Mouse (Mus musculus) intestine, embryonic 14.5 days (tissue): ENCODE measurements around the gene Vps9d1. TPM values are rescaled to one million over a fixed set of nuclear protein-coding genes. Genes with fewer than 3 reads are reported as not detected.
"Not testable (repeated sequence)": the region's sequence is repeated elsewhere in the genome, so short reads cannot be mapped to it uniquely, and the experiment has no call there.

Source experiments
- ATAC-seq: fragments of 200-750 bp; cut with Nextera tagmentation; replicated peaks from 2 replicates; pipeline ENCODE4 v1.8.0; 2017; ENCODE audit warnings: low read depth, moderate number of reproducible peaks, moderate TSS enrichment, moderate library complexity; ENCODE audit not compliant: low FRiP score, low TSS enrichment
- DNase-seq: peaks from one replicate; pipeline ENCODE4 v3.0.0-alpha.2; 2018; ENCODE audit warnings: low spot score
- H3K27ac ChIP-seq: fragments of 300-500 bp; sonication (generic); 2 replicates; pipeline ENCODE4 v1.5.1; 2014; ENCODE audit warnings: low read depth, mild to moderate bottlenecking, control low read depth
- H3K27me3 ChIP-seq: fragments of 300-500 bp; sonication (generic); replicated peaks from 2 replicates; pipeline ENCODE4 v1.6.1; 2014; ENCODE audit warnings: low read length, control low read depth; ENCODE audit not compliant: control insufficient read depth, insufficient read depth
- H3K36me3 ChIP-seq: fragments of 300-500 bp; sonication (generic); 2 replicates; pipeline ENCODE4 v1.6.1; 2014; ENCODE audit warnings: low read length, control low read depth; ENCODE audit not compliant: control insufficient read depth, insufficient read depth
- H3K4me1 ChIP-seq: fragments of 300-500 bp; sonication (generic); replicated peaks from 2 replicates; pipeline ENCODE4 v1.6.1; 2014; ENCODE audit warnings: low read length, control low read depth, mixed read lengths; ENCODE audit not compliant: control insufficient read depth, insufficient read depth
- H3K4me2 ChIP-seq: fragments of 300-500 bp; sonication (generic); 2 replicates; pipeline ENCODE4 v1.6.1; 2014; ENCODE audit warnings: low read length
- H3K4me3 ChIP-seq: fragments of 300-500 bp; sonication (generic); 2 replicates; pipeline ENCODE4 v1.5.1; 2014; ENCODE audit warnings: low read depth, low read length, control low read depth, mixed read lengths
- H3K9ac ChIP-seq: fragments of 300-500 bp; sonication (generic); 2 replicates; pipeline ENCODE4 v1.6.1; 2014; ENCODE audit warnings: mild to moderate bottlenecking, low read length
- H3K9me3 ChIP-seq: fragments of 300-500 bp; sonication (generic); 2 replicates; pipeline ENCODE4 v1.6.1; 2016; ENCODE audit warnings: low read length, control low read depth; ENCODE audit not compliant: control insufficient read depth
- WGBS: fragments of 180-500 bp; shearing (Covaris S2); extraction: QIAGEN DNeasy Blood & Tissue Kit; methylation state at CpG from one replicate; pipeline ENCODE4 v1.1.7; 2014; 5-methylcytosine and 5-hydroxymethylcytosine counted together
- polyA plus RNA-seq: library from polyadenylated mRNA; unstranded; fragments of >200 nt; fragmentation: Nextera tagmentation; extraction: Ambion mirVana; gene quantifications from 2 replicates; pipeline ENCODE4 v1.2.1, GENCODE M21; 2014

The Vps9d1 gene
- polyA plus RNA-seq, 1 experiment from 2014 or later, result 23.2 TPM

DNA sequence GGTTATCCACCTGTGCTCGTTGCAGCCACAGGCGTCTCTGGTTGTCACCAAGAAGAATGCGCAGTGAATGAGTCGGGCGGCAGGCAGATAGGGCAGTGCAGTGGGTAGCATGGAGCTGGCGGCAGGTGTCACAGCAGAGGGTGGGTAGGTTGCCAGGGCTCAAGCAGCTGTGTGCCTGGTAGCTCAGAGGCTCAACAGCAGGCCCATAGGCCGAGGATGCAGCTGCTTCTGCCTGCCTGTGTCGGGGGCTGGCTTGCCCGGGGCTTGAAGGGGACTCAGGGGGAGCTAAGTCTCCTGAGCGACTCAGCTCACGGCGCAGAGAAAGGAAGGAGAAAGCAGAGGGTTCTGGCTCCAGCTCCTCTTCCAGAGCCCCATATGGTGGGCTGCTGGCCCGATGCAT lies 20.8 kb downstream of the Vps9d1 start:
- ATAC-seq (no peak), DNase-seq (no peak)
- Histone ChIP-seq H3K27me3 (peaks cover 16% of the 10 kb centered on the region), H3K4me2 (no peak overlapping the region), H3K36me3 (peaks cover 12% of the 10 kb centered on the region), H3K27ac (no peak overlapping the region), H3K4me1 (peaks cover 11% of the 10 kb centered on the region), H3K9me3 (no peaks in the 10 kb centered on the region), H3K4me3 (no peak overlapping the region), H3K9ac (no peak overlapping the region)
- 61% methylated on average over 13 of the region's 13 CpGs for WGBS

DNA sequence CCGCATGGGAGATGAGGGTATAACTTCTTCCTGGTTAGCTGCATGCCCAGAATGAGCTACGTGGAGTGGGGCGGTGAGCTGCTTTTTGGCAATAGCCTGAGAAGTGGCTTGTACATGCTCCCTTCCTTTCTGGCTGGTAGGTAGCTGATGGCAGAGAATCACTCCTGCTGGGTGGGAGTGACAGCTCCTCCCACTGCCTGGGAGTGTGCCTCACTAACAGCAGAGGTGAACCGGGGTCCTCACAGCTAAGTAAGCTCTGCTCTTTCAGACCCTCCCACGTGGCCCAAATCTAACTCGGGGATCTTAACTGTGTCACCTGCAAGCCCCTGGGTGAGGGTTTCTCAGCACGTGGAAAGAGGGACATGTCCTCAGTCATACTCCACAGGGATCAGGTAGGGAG lies 21.6 kb downstream of the Vps9d1 start:
- no peak overlapping the region for H3K9ac ChIP-seq
- no peak for ATAC-seq
- H3K4me1 ChIP-seq, result peaks cover 11% of the 10 kb centered on the region
- no peak overlapping the region for H3K4me3 ChIP-seq
- H3K27ac ChIP-seq, result no peak overlapping the region
- no peak overlapping the region for H3K4me2 ChIP-seq
- 32% methylated on average over 7 of the region's 7 CpGs for WGBS
- H3K36me3 ChIP-seq, result peaks cover 20% of the 10 kb centered on the region
- H3K9me3 ChIP-seq, result no peaks in the 10 kb centered on the region
- DNase-seq, result no peak
- H3K27me3 ChIP-seq, result peaks cover 16% of the 10 kb centered on the region

DNA sequence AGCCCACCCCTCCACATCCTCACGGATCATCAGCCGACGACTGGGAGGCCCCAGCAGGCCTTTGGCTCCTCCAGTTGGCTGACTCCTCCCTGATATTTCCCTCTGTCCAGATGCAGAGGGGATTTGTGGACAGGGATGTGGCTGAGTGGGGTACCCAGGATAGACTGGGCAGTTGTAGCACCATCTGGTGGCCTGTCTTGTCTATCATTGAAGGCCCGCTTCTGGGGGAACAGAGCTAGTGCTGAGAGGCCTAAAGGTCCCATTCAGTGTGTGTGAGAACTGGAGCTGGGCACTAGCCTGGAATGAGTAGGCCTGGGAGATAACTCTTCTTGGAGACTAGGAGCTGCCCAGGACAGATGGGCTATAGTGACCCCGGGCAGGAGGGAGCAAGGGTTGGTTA lies 22.4 kb downstream of the Vps9d1 start:
- Histone ChIP-seq H3K27me3 (peaks cover 16% of the 10 kb centered on the region), H3K36me3 (peaks cover 26% of the 10 kb centered on the region), H3K4me1 (peaks cover 11% of the 10 kb centered on the region), H3K4me3 (no peak overlapping the region), H3K4me2 (no peak overlapping the region), H3K9me3 (no peaks in the 10 kb centered on the region), H3K27ac (no peak overlapping the region), H3K9ac (no peak overlapping the region)
- DNase-seq, result no peak
- WGBS, result 50% methylated on average over 5 of the region's 5 CpGs
- ATAC-seq, result no peak

DNA sequence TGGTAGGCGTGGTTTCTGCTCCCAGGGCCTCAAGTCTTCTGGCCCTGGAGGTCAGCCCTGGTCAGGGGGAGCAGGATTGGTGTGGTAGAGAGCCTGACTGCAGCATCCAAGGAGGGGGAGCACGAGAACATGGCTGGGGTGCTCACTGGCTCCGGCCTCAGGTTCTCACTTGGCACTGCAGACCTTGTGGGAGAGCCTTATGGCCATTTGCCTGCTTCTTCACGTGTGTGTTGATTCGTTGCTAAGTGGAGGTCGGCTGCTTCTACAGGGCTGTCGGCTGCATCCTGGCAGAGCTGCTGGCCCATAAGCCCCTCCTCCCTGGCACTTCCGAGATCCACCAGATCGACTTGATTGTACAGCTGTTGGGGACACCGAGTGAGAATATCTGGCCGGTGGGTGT lies 23.8 kb downstream of the Vps9d1 start:
- Histone ChIP-seq H3K4me1 (peaks cover 11% of the 10 kb centered on the region), H3K36me3 (peaks cover 32% of the 10 kb centered on the region), H3K27me3 (peaks cover 14% of the 10 kb centered on the region)
- whole genome bisulfite sequencing, result 88% methylated on average over 10 of the region's 11 CpGs
- not testable (repeated sequence) for H3K9me3 ChIP-seq, H3K4me3 ChIP-seq, H3K9ac ChIP-seq, DNase-seq, H3K4me2 ChIP-seq, ATAC-seq, H3K27ac ChIP-seq

DNA sequence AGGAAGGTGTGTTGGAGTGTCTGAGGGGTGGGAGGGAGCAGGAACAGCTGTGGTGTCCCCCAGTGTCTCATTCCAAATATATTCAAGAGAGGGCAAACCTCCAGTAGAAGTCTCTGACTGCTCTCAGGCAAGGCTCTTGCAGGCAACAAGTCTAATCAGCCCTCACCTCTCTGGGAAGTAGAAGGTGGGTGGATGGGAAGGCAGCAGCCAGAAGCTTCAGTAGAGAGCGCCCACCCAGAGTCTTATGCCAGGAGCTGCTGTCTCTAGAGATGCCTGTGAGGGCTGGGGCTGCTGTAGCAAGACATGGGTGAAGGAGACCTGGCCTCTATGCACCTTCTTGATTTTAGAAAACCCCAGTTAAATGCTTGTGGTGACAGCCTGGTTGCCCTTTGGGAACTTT lies 25.7 kb downstream of the Vps9d1 start:
- WGBS, result 100% methylated on average over 1 of the region's 1 CpGs
- ATAC-seq (no peak), DNase-seq (no peak)
- Histone ChIP-seq H3K9ac (no peak overlapping the region), H3K36me3 (peaks cover 32% of the 10 kb centered on the region), H3K9me3 (no peaks in the 10 kb centered on the region), H3K27me3 (0 out of 2 replicates have a peak, but pooled peaks cover 3% of the 10 kb centered on the region), H3K4me2 (no peak overlapping the region), H3K4me1 (peaks cover 12% of the 10 kb centered on the region), H3K4me3 (no peak overlapping the region), H3K27ac (no peak overlapping the region)

DNA sequence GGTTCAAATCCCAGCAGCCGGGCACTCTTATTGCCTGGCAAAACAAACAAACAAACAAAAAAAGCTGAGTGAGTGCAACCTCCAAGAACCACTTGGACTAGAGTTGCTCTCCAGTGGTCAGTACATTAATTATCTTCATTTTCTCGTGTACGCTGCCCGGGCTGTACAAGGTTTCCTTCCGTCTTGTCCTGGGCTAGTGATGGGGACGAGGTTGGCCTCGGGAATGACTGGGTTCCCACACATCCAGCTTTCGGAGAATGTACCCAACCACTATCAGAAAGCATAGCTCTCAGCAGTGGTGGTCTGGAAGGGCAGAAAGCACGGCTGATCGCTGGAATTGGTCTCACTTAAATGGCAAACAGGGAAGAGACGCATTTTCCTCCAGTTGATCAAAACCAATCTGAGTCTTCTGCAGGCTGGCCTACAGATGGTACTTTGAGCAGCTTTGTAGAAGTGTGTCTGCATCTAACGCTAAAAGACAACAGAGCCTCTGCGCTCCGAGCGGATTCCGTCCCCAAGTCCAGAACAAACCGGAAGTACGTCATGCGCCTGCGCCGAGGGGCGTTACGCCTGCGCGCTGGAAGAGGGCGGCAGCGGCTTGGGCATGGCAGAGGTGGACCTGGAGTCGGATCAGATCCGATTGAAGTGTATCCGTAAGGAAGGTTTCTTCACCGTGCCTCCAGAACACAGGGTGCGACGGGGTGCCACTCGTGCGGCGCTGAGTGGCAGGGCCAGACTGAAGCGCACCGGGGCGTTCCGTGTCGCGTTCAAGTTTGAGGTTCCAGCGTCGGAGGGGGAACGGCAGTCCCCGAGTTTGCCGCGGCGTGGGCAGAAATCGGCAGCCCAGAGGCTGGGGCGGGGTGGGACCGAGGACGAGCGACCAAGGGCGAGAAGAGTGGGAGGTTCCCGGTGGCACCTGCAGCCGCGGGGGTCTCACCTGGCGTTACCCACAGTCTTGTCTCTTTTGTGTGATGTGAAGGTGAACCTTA lies 29.6 kb downstream of the Vps9d1 start, which contains the start of gene Cdk10:
Gene Cdk10, plus strand, starts transcription at position 565 of the 989 bp plus-strand sequence.
- Histone ChIP-seq H3K27ac (peak within 1 kb of the TSS; percentile 82), H3K4me2 (peak within 1 kb of the TSS; percentile 87), H3K9ac (peak within 1 kb of the TSS; percentile 84), H3K27me3 (no peaks in the 10 kb centered on the region), H3K4me1 (peaks cover 12% of the 10 kb centered on the region), H3K4me3 (peak within 1 kb of the TSS; percentile 97), H3K9me3 (no peaks in the 10 kb centered on the region), H3K36me3 (peaks cover 32% of the 10 kb centered on the region)
- peak; percentile 97 for DNase-seq
- WGBS, result 2% methylated on average over 59 of the region's 59 CpGs
- peak; percentile 84 for ATAC-seq

DNA sequence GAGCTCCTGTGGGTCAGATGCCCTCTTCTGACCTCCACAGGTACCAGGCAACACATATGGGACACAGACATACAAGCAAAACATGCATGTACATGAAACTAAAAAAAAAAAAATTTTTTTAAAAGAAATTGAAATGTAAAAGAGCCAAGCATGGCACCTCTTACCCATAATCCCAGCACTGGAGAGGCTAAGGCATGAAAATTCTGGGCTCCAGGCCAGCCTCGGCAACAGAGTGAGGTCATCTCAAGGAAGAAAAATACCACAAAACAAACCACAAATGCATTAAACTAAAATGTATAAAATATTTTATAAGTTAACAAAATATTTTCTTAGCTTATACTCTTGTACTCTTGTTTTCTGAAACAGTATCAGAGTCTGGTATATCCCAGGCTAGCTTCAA lies 33.2 kb downstream of the Vps9d1 start:
- H3K9ac ChIP-seq, result no peak overlapping the region
- no peaks in the 10 kb centered on the region for H3K36me3 ChIP-seq
- DNase-seq (no peak), ATAC-seq (no peak)
- H3K4me2 ChIP-seq, result no peak overlapping the region
- no peak overlapping the region for H3K27ac ChIP-seq
- no peak overlapping the region for H3K4me3 ChIP-seq
- H3K4me1 ChIP-seq, result peaks cover 12% of the 10 kb centered on the region
- H3K27me3 ChIP-seq, result no peaks in the 10 kb centered on the region
- WGBS, result 72% methylated on average over 1 of the region's 1 CpGs
- H3K9me3 ChIP-seq, result no peaks in the 10 kb centered on the region

DNA sequence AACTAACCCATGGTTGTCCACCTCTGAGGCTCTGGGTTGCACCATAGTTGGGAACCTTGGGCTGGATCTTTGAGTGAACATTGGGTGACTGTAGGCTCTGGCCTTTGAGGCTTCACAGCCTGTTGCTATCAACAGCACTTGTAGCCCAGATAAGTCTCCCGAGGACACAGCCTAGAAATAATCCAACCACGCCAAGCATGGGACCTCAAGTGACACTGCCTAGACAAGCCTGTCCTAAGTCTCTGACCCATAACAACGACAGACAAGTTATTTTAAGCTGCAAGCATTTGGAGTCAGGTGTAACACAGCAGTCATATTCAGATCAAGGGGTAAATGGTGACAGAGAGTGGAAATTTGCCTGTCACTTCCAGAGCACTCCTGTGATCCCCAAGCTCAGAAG lies 38.7 kb downstream of the Vps9d1 start:
- Histone ChIP-seq H3K4me2 (no peak overlapping the region), H3K27me3 (no peaks in the 10 kb centered on the region), H3K36me3 (no peaks in the 10 kb centered on the region; the same call in 1 of the 2 replicates), H3K9me3 (no peaks in the 10 kb centered on the region), H3K27ac (no peak overlapping the region), H3K9ac (no peak overlapping the region), H3K4me1 (peaks cover 17% of the 10 kb centered on the region), H3K4me3 (no peak overlapping the region)
- ATAC-seq, result no peak
- WGBS, result 78% methylated on average over 3 of the region's 3 CpGs
- DNase-seq, result no peak
